Mouse (Mus musculus): ENCODE measurements at regions not wholly inside any gene's neighbourhood (a gene's known extent, or its start where the extent isn't known, plus 50 kb on each side); places are given as distances from the start of the nearest gene placed in this dataset.

DNA sequence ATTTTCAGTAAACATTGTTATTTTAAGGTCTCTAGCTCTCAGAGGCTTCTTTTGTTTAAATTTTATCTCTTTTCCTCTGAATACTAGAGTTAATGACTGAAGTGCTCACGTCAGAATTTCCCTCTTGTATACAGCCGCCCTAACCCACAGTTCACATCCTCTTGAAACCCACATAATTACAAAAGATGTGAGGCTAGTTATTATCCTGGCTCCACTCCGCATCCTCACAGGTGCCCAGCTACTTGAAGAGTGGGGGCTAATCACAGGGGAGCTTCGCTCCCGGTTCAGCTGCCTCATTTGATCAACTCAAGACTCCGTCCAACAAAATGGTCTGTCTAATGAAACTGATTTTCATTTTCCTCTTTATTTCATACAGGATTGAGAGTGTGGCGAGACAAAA is 499.6 kb upstream of the Fam92a start:
- TF ChIP-seq MYOG (IDR thresholded peaks at IDR 0.05; ENCODE audit: control insufficient read depth in 1 of 3, insufficient read depth in 1 of 3, insufficient read length in 2 of 3, low read depth in 2 of 3) (no peak), USF1 (IDR thresholded peaks at IDR 0.05; ENCODE audit: low read depth) (no peak), TCF3 (IDR thresholded peaks at IDR 0.05; ENCODE audit: insufficient read length, low read depth) (no peak), E2F4 (IDR thresholded peaks at IDR 0.05; ENCODE audit: insufficient read depth) (no peak), POLR2AphosphoS2 (IDR thresholded peaks at IDR 0.05; ENCODE audit: insufficient read length, low read depth) (no peak)
- H3K36me3 ChIP-seq (ENCODE audit: control insufficient read depth, insufficient read depth), result no peaks in the 10 kb centered on the region
- H3K4me3 ChIP-seq, result no peak overlapping the region

DNA sequence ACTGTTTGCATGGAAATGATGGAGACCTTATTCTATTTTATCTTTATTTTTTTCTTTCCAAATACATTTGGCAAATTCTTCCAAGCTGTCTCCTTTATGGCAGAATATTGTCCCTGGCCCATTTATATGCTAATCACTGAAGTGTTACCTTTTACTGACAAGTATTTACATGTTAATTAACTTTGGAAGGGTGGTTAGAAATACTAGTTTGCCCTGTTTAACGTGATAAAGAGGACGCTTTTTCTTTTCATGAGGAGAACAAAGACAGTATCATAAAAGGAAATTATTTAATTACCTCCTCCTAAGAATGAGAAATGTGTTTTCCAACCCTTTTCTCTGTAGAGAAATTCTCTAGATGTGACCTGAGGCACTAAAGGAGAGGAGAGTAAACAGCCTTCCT is 491.4 kb upstream of the Fam92a start:
- H3K79me2 ChIP-seq (ENCODE audit: control insufficient read depth, insufficient read depth), result no peaks in the 10 kb centered on the region
- H3K27me3 ChIP-seq (ENCODE audit: control insufficient read depth, insufficient read depth, insufficient read length), result no peaks in the 10 kb centered on the region
- TF ChIP-seq CEBPB (IDR thresholded peaks at IDR 0.05; ENCODE audit: insufficient read depth, poor library complexity, severe bottlenecking), result no peak
- TF ChIP-seq POLR2A (IDR thresholded peaks at IDR 0.05; ENCODE audit: insufficient read length, low read depth), result no peak
- no peak for TF ChIP-seq MYOD1 (IDR thresholded peaks at IDR 0.05; ENCODE audit: control insufficient read depth in 1 of 3, insufficient read length in 2 of 3, low read depth in 2 of 3)
- TF ChIP-seq REST (IDR thresholded peaks at IDR 0.05; ENCODE audit: insufficient read depth, insufficient read length), result no peak
- no peak for TF ChIP-seq MAX (IDR thresholded peaks at IDR 0.05; ENCODE audit: low read depth)
- no peak for TF ChIP-seq SRF (IDR thresholded peaks at IDR 0.05; ENCODE audit: control insufficient read depth, insufficient read length, low read depth)
- no peak for TF ChIP-seq TCF3 (IDR thresholded peaks at IDR 0.05; ENCODE audit: insufficient read length, low read depth)
- no peak for TF ChIP-seq USF1 (IDR thresholded peaks at IDR 0.05; ENCODE audit: low read depth)
- no peak for TF ChIP-seq E2F4 (IDR thresholded peaks at IDR 0.05; ENCODE audit: insufficient read depth)
- TF ChIP-seq MYOG (IDR thresholded peaks at IDR 0.05; ENCODE audit: control insufficient read depth in 1 of 3, insufficient read depth in 1 of 3, insufficient read length in 2 of 3, low read depth in 2 of 3), result no peak
- no peak for TF ChIP-seq TCF12 (IDR thresholded peaks at IDR 0.05; ENCODE audit: insufficient read depth, poor library complexity, severe bottlenecking)
- no peak for TF ChIP-seq POLR2AphosphoS2 (IDR thresholded peaks at IDR 0.05; ENCODE audit: insufficient read length, low read depth)
- H3K36me3 ChIP-seq (ENCODE audit: control insufficient read depth, insufficient read depth), result no peaks in the 10 kb centered on the region
- no peak overlapping the region for H3ac ChIP-seq (ENCODE audit: control insufficient read depth, insufficient read length)
- H3K4me2 ChIP-seq (ENCODE audit: low read depth), result no peak overlapping the region
- no peak overlapping the region for H3K4me3 ChIP-seq

More for the DNA sequence above, 499.6 kb upstream of the Fam92a start:
- Histone ChIP-seq H3K27me3 (ENCODE audit: control insufficient read depth, insufficient read depth, insufficient read length) (no peaks in the 10 kb centered on the region), H3K4me2 (ENCODE audit: low read depth) (no peak overlapping the region), H3K79me2 (ENCODE audit: control insufficient read depth, insufficient read depth) (no peaks in the 10 kb centered on the region), H3ac (ENCODE audit: control insufficient read depth, insufficient read length) (no peak overlapping the region)

DNA sequence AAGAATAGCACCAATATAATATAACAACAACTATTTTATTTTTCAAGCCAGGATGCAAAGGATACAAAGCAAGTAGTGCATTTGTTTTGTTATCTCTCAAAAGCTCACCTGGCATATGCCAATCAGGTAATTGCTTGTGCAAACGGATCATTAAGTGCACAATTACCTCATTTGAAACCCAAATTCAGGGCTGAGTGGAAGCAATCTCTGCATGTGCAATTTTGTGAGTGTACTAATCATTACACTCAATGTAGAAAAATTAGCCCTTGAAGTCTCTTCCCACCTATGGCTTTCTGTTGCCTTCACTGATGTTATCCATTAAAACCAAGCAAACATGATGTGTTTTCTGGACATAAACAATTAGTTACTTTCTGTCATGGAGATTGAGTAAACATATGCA is 490.9 kb upstream of the Fam92a start:
- no peaks in the 10 kb centered on the region for H3K79me2 ChIP-seq (ENCODE audit: control insufficient read depth, insufficient read depth)
- no peak overlapping the region for H3K4me3 ChIP-seq
- H3K4me2 ChIP-seq (ENCODE audit: low read depth), result no peak overlapping the region
- no peak overlapping the region for H3ac ChIP-seq (ENCODE audit: control insufficient read depth, insufficient read length)
- no peaks in the 10 kb centered on the region for H3K27me3 ChIP-seq (ENCODE audit: control insufficient read depth, insufficient read depth, insufficient read length)
- no peak for TF ChIP-seq POLR2A (IDR thresholded peaks at IDR 0.05; ENCODE audit: insufficient read length, low read depth)
- H3K36me3 ChIP-seq (ENCODE audit: control insufficient read depth, insufficient read depth), result no peaks in the 10 kb centered on the region

DNA sequence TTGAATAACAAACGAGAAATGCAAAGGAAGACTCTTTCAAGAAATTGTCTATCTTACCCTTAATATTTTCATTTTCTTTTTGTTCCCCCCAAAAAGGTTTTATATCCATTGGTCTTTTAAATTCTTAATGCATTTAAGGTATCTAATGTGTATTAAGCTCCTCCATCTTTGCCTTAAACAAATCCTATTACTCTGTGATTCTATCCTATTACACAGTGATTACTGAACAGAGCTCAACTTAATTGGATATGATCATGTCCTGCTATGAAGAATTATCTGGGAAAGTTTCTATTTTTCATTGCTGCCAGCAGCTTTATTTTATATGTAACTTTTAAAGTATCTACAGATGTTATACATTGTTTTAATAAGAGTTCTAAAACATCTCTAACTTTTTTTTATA is 487.3 kb upstream of the Fam92a start:
- no peaks in the 10 kb centered on the region for H3K79me2 ChIP-seq (ENCODE audit: control insufficient read depth, insufficient read depth)
- H3K4me3 ChIP-seq, result no peak overlapping the region
- H3K4me2 ChIP-seq (ENCODE audit: low read depth), result no peak overlapping the region
- no peaks in the 10 kb centered on the region for H3K36me3 ChIP-seq (ENCODE audit: control insufficient read depth, insufficient read depth)
- TF ChIP-seq MYOD1 (IDR thresholded peaks at IDR 0.05; ENCODE audit: control insufficient read depth in 1 of 3, insufficient read length in 2 of 3, low read depth in 2 of 3) (no peak), MAX (IDR thresholded peaks at IDR 0.05; ENCODE audit: low read depth) (no peak), SRF (IDR thresholded peaks at IDR 0.05; ENCODE audit: control insufficient read depth, insufficient read length, low read depth) (no peak), REST (IDR thresholded peaks at IDR 0.05; ENCODE audit: insufficient read depth, insufficient read length) (no peak), E2F4 (IDR thresholded peaks at IDR 0.05; ENCODE audit: insufficient read depth) (no peak), POLR2A (IDR thresholded peaks at IDR 0.05; ENCODE audit: insufficient read length, low read depth) (no peak), MYOG (IDR thresholded peaks at IDR 0.05; ENCODE audit: control insufficient read depth in 1 of 3, insufficient read depth in 1 of 3, insufficient read length in 2 of 3, low read depth in 2 of 3) (no peak), USF1 (IDR thresholded peaks at IDR 0.05; ENCODE audit: low read depth) (no peak), TCF12 (IDR thresholded peaks at IDR 0.05; ENCODE audit: insufficient read depth, poor library complexity, severe bottlenecking) (no peak), CEBPB (IDR thresholded peaks at IDR 0.05; ENCODE audit: insufficient read depth, poor library complexity, severe bottlenecking) (no peak), TCF3 (IDR thresholded peaks at IDR 0.05; ENCODE audit: insufficient read length, low read depth) (no peak), POLR2AphosphoS2 (IDR thresholded peaks at IDR 0.05; ENCODE audit: insufficient read length, low read depth) (no peak)
- H3K27me3 ChIP-seq (ENCODE audit: control insufficient read depth, insufficient read depth, insufficient read length), result no peaks in the 10 kb centered on the region
- no peak overlapping the region for H3ac ChIP-seq (ENCODE audit: control insufficient read depth, insufficient read length)

DNA sequence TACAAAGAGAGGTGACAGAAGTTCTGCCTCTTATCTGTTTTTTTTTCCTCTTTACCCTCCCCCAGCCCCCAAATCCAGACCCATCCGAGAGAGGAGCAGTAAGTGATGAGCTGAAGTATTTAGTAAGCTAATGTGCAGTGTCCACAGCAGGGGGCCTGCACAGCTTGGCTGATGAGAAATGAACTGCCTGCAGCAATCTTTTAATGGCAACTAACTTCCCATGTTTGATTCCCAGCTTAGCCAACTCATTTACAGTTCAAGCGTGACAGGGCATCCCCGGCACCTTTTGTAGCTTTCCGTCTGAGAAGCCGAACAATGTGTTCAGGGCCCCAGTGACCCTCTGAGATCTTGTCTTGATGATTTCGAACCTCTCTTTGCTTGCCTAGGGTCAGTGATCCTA is 486.8 kb upstream of the Fam92a start:
- H3K79me2 ChIP-seq (ENCODE audit: control insufficient read depth, insufficient read depth), result no peaks in the 10 kb centered on the region
- H3K27me3 ChIP-seq (ENCODE audit: control insufficient read depth, insufficient read depth, insufficient read length), result no peaks in the 10 kb centered on the region
- no peak overlapping the region for H3ac ChIP-seq (ENCODE audit: control insufficient read depth, insufficient read length)
- H3K36me3 ChIP-seq (ENCODE audit: control insufficient read depth, insufficient read depth), result no peaks in the 10 kb centered on the region
- no peak overlapping the region for H3K4me3 ChIP-seq
- TF ChIP-seq TCF12 (IDR thresholded peaks at IDR 0.05; ENCODE audit: insufficient read depth, poor library complexity, severe bottlenecking) (no peak), SRF (IDR thresholded peaks at IDR 0.05; ENCODE audit: control insufficient read depth, insufficient read length, low read depth) (no peak), REST (IDR thresholded peaks at IDR 0.05; ENCODE audit: insufficient read depth, insufficient read length) (no peak), CEBPB (IDR thresholded peaks at IDR 0.05; ENCODE audit: insufficient read depth, poor library complexity, severe bottlenecking) (no peak)
- H3K4me2 ChIP-seq (ENCODE audit: low read depth), result no peak overlapping the region
